Mouse (Mus musculus) erythroid progenitor cell, adult 5-6 weeks (primary cell): ENCODE measurements around the gene Pcnx3. TPM values are rescaled to one million over a fixed set of nuclear protein-coding genes. Genes with fewer than 3 reads are reported as not detected.

ENCODE experiments used
- total RNA-seq, 2 experiments: library from RNA; stranded (forward) in 1 of 2; stranded (reverse) in 1 of 2; fragments of 150-400 nt in 1 of 2; fragments of 186-747, 209-891 nt in 1 of 2; gene quantifications; 2 replicates each; pipeline versions ENCODE4 v1.2.3 to v1.2.4; 2015 to 2017; ENCODE audit warnings: low replicate concordance in 2 of 2

The Pcnx3 gene
- total RNA-seq, 2 experiments from 2014 or later: 31.4 to 54.5 TPM

Other genes with a start within 250 kb of the Pcnx3 start
- not detected in 2 replicates for gene Fosl1, start 241.4 kb downstream of the Pcnx3 start, total RNA-seq (2015; ENCODE audit: low replicate concordance)
- gene Fosl1, start 241.4 kb downstream of the Pcnx3 start, total RNA-seq (2017; ENCODE audit: low replicate concordance): not detected in 2 replicates
- gene Ccdc85b, start 231.0 kb downstream of the Pcnx3 start, total RNA-seq (2015; ENCODE audit: low replicate concordance): not detected in 2 replicates
- 1.2 TPM in 1 of 2 replicates, not detected in the other for gene Ccdc85b, start 231.0 kb downstream of the Pcnx3 start, total RNA-seq (2017; ENCODE audit: low replicate concordance)
- 11.5 and 21.8 TPM in 2 replicates for gene Fibp, start 228.3 kb downstream of the Pcnx3 start, total RNA-seq (2015; ENCODE audit: low replicate concordance)
- 29.0 and 32.5 TPM in 2 replicates for gene Fibp, start 228.3 kb downstream of the Pcnx3 start, total RNA-seq (2017; ENCODE audit: low replicate concordance)
- 6.3 TPM in 1 of 2 replicates, not detected in the other for gene Ctsw, start 220.4 kb downstream of the Pcnx3 start, total RNA-seq (2015; ENCODE audit: low replicate concordance)
- gene Ctsw, start 220.4 kb downstream of the Pcnx3 start, total RNA-seq (2017; ENCODE audit: low replicate concordance): not detected in 2 replicates
- gene Efemp2, start 215.0 kb downstream of the Pcnx3 start, total RNA-seq (2015; ENCODE audit: low replicate concordance): 5.0 TPM in 1 of 2 replicates, not detected in the other
- gene Efemp2, start 215.0 kb downstream of the Pcnx3 start, total RNA-seq (2017; ENCODE audit: low replicate concordance): not detected in 2 replicates
- gene Mus81, start 200.5 kb downstream of the Pcnx3 start, total RNA-seq (2015; ENCODE audit: low replicate concordance): 2.5 and 59.5 TPM in 2 replicates
- 6.5 and 11.2 TPM in 2 replicates for gene Mus81, start 200.5 kb downstream of the Pcnx3 start, total RNA-seq (2017; ENCODE audit: low replicate concordance)
- gene Cfl1, start 198.5 kb downstream of the Pcnx3 start, total RNA-seq (2015; ENCODE audit: low replicate concordance): 720 and 762 TPM in 2 replicates
- 460 and 469 TPM in 2 replicates for gene Cfl1, start 198.5 kb downstream of the Pcnx3 start, total RNA-seq (2017; ENCODE audit: low replicate concordance)
- 21.4 and 25.6 TPM in 2 replicates for gene 1700020D05Rik, start 185.1 kb downstream of the Pcnx3 start, total RNA-seq (2015; ENCODE audit: low replicate concordance)
- gene 1700020D05Rik, start 185.1 kb downstream of the Pcnx3 start, total RNA-seq (2017; ENCODE audit: low replicate concordance): 13.8 and 18.7 TPM in 2 replicates
- gene Snx32, start 178.4 kb downstream of the Pcnx3 start, total RNA-seq (2015; ENCODE audit: low replicate concordance): 35.3 and 43.6 TPM in 2 replicates
- 42.5 and 42.7 TPM in 2 replicates for gene Snx32, start 178.4 kb downstream of the Pcnx3 start, total RNA-seq (2017; ENCODE audit: low replicate concordance)
- gene Ovol1, start 128.3 kb downstream of the Pcnx3 start, total RNA-seq (2015; ENCODE audit: low replicate concordance): not detected in 2 replicates
- not detected in 2 replicates for gene Ovol1, start 128.3 kb downstream of the Pcnx3 start, total RNA-seq (2017; ENCODE audit: low replicate concordance)
- 3.8 and 8.3 TPM in 2 replicates for gene Ap5b1, start 120.9 kb downstream of the Pcnx3 start, total RNA-seq (2015; ENCODE audit: low replicate concordance)
- gene Ap5b1, start 120.9 kb downstream of the Pcnx3 start, total RNA-seq (2017; ENCODE audit: low replicate concordance): 6.4 and 11.0 TPM in 2 replicates
- gene Rnaseh2c, start 87.0 kb downstream of the Pcnx3 start, total RNA-seq (2015; ENCODE audit: low replicate concordance): 87.2 and 123 TPM in 2 replicates
- gene Rnaseh2c, start 87.0 kb downstream of the Pcnx3 start, total RNA-seq (2017; ENCODE audit: low replicate concordance): 36.2 and 100.0 TPM in 2 replicates
- 31.0 and 42.8 TPM in 2 replicates for gene Kat5, start 78.7 kb downstream of the Pcnx3 start, total RNA-seq (2015; ENCODE audit: low replicate concordance)
- gene Kat5, start 78.7 kb downstream of the Pcnx3 start, total RNA-seq (2017; ENCODE audit: low replicate concordance): 29.1 and 35.0 TPM in 2 replicates
- gene Rela, start 51.4 kb downstream of the Pcnx3 start, total RNA-seq (2015; ENCODE audit: low replicate concordance): 18.4 and 26.0 TPM in 2 replicates
- gene Rela, start 51.4 kb downstream of the Pcnx3 start, total RNA-seq (2017; ENCODE audit: low replicate concordance): 7.2 and 14.8 TPM in 2 replicates
- 97.7 and 126 TPM in 2 replicates for gene Sipa1, start 25.2 kb downstream of the Pcnx3 start, total RNA-seq (2015; ENCODE audit: low replicate concordance)
- 127 and 129 TPM in 2 replicates for gene Sipa1, start 25.2 kb downstream of the Pcnx3 start, total RNA-seq (2017; ENCODE audit: low replicate concordance)
- gene Map3k11, start 166 bp downstream of the Pcnx3 start, total RNA-seq (2015; ENCODE audit: low replicate concordance): 12.2 and 13.7 TPM in 2 replicates
- gene Map3k11, start 166 bp downstream of the Pcnx3 start, total RNA-seq (2017; ENCODE audit: low replicate concordance): 9.4 and 14.1 TPM in 2 replicates
- gene Kcnk7, start 15.5 kb upstream of the Pcnx3 start, total RNA-seq (2015; ENCODE audit: low replicate concordance): not detected in 2 replicates
- not detected in 2 replicates for gene Kcnk7, start 15.5 kb upstream of the Pcnx3 start, total RNA-seq (2017; ENCODE audit: low replicate concordance)
- 176 and 250 TPM in 2 replicates for gene Ehbp1l1, start 37.4 kb upstream of the Pcnx3 start, total RNA-seq (2015; ENCODE audit: low replicate concordance)
- 668 and 983 TPM in 2 replicates for gene Ehbp1l1, start 37.4 kb upstream of the Pcnx3 start, total RNA-seq (2017; ENCODE audit: low replicate concordance)
- 67.9 and 77.8 TPM in 2 replicates for gene Fam89b, start 40.7 kb upstream of the Pcnx3 start, total RNA-seq (2015; ENCODE audit: low replicate concordance)
- 18.7 and 41.5 TPM in 2 replicates for gene Fam89b, start 40.7 kb upstream of the Pcnx3 start, total RNA-seq (2017; ENCODE audit: low replicate concordance)
- gene Ltbp3, start 52.0 kb upstream of the Pcnx3 start, total RNA-seq (2015; ENCODE audit: low replicate concordance): 2.5 and 10.1 TPM in 2 replicates
- 1.6 TPM in 1 of 2 replicates, not detected in the other for gene Ltbp3, start 52.0 kb upstream of the Pcnx3 start, total RNA-seq (2017; ENCODE audit: low replicate concordance)
- gene Scyl1, start 82.5 kb upstream of the Pcnx3 start, total RNA-seq (2015; ENCODE audit: low replicate concordance): 18.4 and 24.1 TPM in 2 replicates
- gene Scyl1, start 82.5 kb upstream of the Pcnx3 start, total RNA-seq (2017; ENCODE audit: low replicate concordance): 17.2 and 17.3 TPM in 2 replicates
- gene Frmd8, start 186.4 kb upstream of the Pcnx3 start, total RNA-seq (2015; ENCODE audit: low replicate concordance): 3.6 and 9.2 TPM in 2 replicates
- 4.2 and 6.0 TPM in 2 replicates for gene Frmd8, start 186.4 kb upstream of the Pcnx3 start, total RNA-seq (2017; ENCODE audit: low replicate concordance)
- 2.9 and 8.8 TPM in 2 replicates for gene Slc25a45, start 188.9 kb upstream of the Pcnx3 start, total RNA-seq (2015; ENCODE audit: low replicate concordance)
- 7.2 and 7.8 TPM in 2 replicates for gene Slc25a45, start 188.9 kb upstream of the Pcnx3 start, total RNA-seq (2017; ENCODE audit: low replicate concordance)
- gene Tigd3, start 205.2 kb upstream of the Pcnx3 start, total RNA-seq (2015; ENCODE audit: low replicate concordance): 3.8 and 4.7 TPM in 2 replicates
- 8.2 and 9.4 TPM in 2 replicates for gene Tigd3, start 205.2 kb upstream of the Pcnx3 start, total RNA-seq (2017; ENCODE audit: low replicate concordance)
- 25.9 and 71.7 TPM in 2 replicates for gene Dpf2, start 224.1 kb upstream of the Pcnx3 start, total RNA-seq (2015; ENCODE audit: low replicate concordance)
- 43.9 and 168 TPM in 2 replicates for gene Dpf2, start 224.1 kb upstream of the Pcnx3 start, total RNA-seq (2017; ENCODE audit: low replicate concordance)
- gene Cdc42ep2, start 235.9 kb upstream of the Pcnx3 start, total RNA-seq (2015; ENCODE audit: low replicate concordance): 0.72 TPM in 1 of 2 replicates, not detected in the other
- gene Cdc42ep2, start 235.9 kb upstream of the Pcnx3 start, total RNA-seq (2017; ENCODE audit: low replicate concordance): not detected in 2 replicates